Mouse (Mus musculus) large intestine, adult 2 months (tissue): ENCODE measurements around the gene Mvk. TPM values are rescaled to one million over a fixed set of nuclear protein-coding genes. Genes with fewer than 3 reads are reported as not detected.

Experiments
- DNase-seq: peaks from one replicate; pipeline ENCODE4 v3.0.0-alpha.2; 2012; ENCODE audit warnings: low read depth, low spot score
- WGBS: fragments of 180-500 bp; shearing (Covaris S2); methylation state at CpG from one replicate; pipeline ENCODE4 v1.1.7; 2018; 5-methylcytosine and 5-hydroxymethylcytosine counted together
- polyA plus RNA-seq: library from polyadenylated mRNA; depleted of rRNA; stranded (reverse); fragments of >200 nt; gene quantifications from 2 replicates; pipeline ENCODE4 v1.2.3, GENCODE M21; 2012

The Mvk gene
- polyA plus RNA-seq, 1 experiment = 42.3 TPM

GRCm38 (mm10) chr5:114449011-114449410 is 4.9 kb downstream of the Mvk start:
- peak; percentile 46 for DNase-seq
- WGBS = 36% methylated on average over 4 of the region's 4 CpGs

- WGBS = 83% methylated on average over 9 of the region's 9 CpGs
- no peak for DNase-seq
These were observed 12.2 kb downstream of the Mvk start for GRCm38 (mm10) chr5:114456287-114456686.

- 75% methylated on average over 16 of the region's 16 CpGs for WGBS
- no peak for DNase-seq
These were observed 13.0 kb downstream of the Mvk start for GRCm38 (mm10) chr5:114456995-114457605.

DNA sequence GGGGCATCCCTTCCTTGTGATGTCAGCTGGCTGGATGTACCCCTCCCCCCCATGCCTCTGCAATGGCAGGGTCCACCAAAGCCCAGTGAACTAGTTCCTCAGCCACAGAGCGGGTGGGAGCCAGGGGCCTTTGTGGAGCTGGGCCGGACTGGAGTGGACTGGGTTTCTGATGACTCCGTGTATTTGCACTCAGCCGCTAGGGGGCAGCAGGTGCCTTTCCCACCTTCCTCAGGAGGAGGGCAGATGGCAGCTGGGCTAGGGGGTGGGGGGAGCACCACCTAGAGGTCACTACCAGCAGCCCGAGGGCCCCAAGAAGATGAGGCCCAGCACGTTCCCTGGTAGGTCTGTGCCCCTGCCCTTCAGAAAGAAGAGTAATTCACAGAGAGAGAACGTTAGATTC is 17.2 kb downstream of the Mvk start:
- 12% methylated on average over 7 of the region's 7 CpGs for WGBS
- peak; percentile 40 for DNase-seq

DNA sequence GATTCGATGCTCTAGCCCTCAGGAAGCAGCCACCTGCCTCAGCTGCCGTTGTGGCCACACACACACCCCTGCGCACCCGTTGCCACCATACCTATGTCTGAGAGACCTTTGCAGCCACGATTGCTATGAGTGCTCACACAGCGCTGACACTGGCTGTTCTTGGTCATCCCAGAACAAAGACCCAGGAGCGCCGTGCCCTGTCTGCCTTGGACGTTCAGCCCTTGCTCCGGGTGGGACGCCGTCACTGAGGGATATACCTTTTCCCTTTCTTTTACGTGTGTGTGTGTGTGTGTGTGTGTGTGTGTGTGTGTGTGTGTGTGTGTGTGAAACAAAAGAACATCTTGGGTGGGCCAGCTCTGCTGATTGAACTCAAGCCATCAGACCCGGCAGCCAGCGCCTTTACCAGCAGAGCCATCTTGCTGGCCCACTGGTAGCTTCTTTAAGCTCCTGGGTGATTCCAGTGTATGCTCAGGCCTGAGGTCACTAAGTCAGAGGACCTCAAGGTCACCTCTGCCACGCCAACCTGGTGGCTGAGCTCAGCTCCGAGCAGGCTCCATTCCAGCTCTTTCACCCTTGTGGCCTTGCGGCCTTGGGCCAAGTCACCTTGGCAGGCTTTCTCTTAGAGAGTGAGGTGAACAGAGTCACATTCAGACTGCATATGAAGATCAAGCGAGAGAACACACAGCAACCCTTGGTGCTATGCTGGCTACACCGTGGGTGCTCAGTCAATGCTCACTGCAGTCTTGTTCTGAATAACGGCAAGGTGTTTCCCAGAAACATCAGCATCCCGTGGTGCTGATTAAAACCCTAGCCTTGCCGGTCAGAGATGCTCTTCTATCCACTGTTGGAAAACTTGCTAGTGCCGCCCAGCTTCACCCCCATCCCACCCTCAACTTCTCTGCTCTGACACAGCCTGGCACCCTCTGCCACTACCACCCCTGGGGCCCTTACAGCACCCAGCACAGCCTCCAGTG is 18.3 kb downstream of the Mvk start:
- 82% methylated on average over 24 of the region's 24 CpGs for WGBS
- DNase-seq = no peak

GRCm38 (mm10) chr5:114464561-114464960 is 20.5 kb downstream of the Mvk start:
- no peak for DNase-seq
- 74% methylated on average over 2 of the region's 2 CpGs for WGBS

GRCm38 (mm10) chr5:114465641-114466040 is 21.6 kb downstream of the Mvk start:
- no peak for DNase-seq
- 66% methylated on average over 7 of the region's 7 CpGs for WGBS

DNA sequence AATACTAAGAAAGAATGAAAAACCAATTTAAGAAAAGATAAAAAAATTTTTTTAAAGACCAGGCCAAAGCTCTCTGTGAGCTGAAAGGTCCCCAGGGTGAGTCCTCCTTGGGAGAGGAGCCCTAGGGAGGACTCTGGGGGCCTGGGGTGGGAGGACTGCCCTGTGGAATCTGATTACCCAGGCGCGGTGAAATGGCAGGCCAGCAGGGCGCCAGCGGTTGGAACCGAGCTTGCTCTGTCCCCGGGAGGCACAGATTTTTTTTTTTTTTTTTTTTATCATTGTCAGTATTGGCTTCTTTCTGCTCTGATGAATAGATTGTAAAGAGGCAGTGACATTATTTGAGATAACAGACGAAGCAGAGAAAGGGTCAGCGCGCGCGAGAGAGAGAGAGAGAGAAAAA is 22.9 kb downstream of the Mvk start:
- WGBS = 17% methylated on average over 11 of the region's 11 CpGs
- no peak for DNase-seq

- 7% methylated on average over 13 of the region's 13 CpGs for WGBS
- no peak for DNase-seq
These were observed 23.4 kb downstream of the Mvk start for GRCm38 (mm10) chr5:114467430-114467829.

DNA sequence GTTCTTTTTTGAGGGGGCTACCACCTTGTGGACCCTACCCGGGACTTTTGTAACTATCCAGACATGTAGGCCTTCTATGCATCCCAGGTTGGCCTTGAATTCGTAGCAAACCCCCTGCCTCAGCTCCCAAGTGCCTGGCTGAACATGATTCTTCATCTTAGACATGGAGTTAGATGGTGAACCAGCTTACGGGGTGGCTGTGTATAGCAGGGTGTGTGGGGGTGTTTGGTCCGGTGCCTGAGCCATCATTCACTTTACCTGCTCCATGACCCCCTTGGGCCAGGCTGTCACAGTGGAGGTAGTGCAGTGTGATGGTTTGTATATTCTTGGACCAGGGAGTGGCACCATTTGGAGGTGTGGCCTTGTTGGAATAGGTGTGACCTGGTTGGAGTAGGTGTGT is 23.9 kb downstream of the Mvk start:
- DNase-seq = no peak
- WGBS = 67% methylated on average over 4 of the region's 4 CpGs

GRCm38 (mm10) chr5:114470359-114470758 is 26.3 kb downstream of the Mvk start:
- 59% methylated on average over 3 of the region's 3 CpGs for WGBS
- no peak for DNase-seq

- WGBS = 54% methylated on average over 35 of the region's 35 CpGs
- no peak for DNase-seq
These were observed 30.8 kb downstream of the Mvk start for GRCm38 (mm10) chr5:114474741-114475491.

DNA sequence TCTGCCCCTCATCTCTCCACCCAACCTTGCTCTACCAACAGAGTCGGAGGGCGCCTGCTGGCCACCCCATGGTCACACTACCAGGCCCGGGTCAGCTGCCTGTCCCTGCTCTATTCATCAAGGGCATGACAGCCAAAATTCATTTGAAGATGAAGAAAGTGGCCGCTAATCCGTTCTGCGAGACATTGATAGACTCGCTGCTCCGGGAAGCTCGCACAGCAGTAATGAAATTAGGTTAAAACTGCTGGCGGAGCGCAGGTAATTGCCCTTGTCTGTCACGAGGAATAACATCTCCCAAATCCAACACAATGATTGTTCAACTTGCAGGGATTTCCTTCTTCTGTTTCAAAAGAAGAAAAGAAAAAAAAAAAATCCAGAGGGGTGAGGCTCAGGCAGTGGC is 34.2 kb downstream of the Mvk start:
- WGBS = 88% methylated on average over 12 of the region's 12 CpGs
- DNase-seq = no peak

DNA sequence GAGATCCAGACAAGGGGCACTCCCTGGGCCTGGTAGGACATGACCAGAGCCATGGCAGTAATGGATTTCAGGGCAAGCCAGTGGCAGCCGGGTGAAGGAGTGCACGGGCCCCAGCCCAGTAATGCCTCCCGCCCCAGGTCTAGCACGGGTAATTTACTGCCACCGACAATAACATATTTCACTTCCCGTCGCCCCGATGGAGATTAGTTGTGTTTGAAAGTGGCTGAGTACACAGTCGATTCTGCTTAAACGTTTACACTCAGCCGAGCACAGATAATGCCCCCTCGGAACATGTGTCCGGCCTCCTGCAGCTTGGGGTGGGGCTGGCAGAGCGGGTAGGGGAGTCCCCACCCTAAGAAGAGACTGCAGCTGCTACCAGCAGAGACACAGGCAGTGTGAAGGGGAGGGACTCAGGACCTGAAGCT is 38.5 kb downstream of the Mvk start:
- 3% methylated on average over 14 of the region's 14 CpGs for WGBS
- DNase-seq = no peak

- 71% methylated on average over 14 of the region's 14 CpGs for WGBS
- DNase-seq = no peak
These were observed 41.6 kb downstream of the Mvk start for GRCm38 (mm10) chr5:114485685-114486084.

DNA sequence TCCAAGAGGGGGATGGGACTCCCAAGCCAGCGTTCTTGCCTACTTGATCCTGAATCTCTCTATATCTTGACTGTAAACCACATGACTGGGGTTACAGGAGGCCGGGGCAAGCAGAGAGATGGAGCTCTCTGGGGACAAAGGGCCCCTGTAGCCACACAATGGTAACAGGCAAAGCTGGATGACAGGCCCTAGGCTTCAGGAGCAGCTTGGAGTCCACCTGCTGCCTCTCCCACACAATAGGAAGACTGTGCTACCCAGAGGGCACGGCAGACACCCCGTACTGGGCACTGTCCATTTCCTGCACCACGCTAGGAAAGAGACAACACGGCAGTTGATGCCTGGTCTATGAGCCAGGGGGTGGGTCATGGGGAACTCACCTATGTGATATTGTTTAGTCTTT is 45.5 kb downstream of the Mvk start:
- no peak for DNase-seq
- WGBS = 70% methylated on average over 6 of the region's 6 CpGs

GRCm38 (mm10) chr5:114490241-114490640 is 46.2 kb downstream of the Mvk start:
- no peak for DNase-seq
- WGBS = 93% methylated on average over 8 of the region's 8 CpGs

GRCm38 (mm10) chr5:114494761-114495160 is 50.7 kb downstream of the Mvk start:
- DNase-seq = no peak
- WGBS = 21% methylated on average over 1 of the region's 1 CpGs

DNA sequence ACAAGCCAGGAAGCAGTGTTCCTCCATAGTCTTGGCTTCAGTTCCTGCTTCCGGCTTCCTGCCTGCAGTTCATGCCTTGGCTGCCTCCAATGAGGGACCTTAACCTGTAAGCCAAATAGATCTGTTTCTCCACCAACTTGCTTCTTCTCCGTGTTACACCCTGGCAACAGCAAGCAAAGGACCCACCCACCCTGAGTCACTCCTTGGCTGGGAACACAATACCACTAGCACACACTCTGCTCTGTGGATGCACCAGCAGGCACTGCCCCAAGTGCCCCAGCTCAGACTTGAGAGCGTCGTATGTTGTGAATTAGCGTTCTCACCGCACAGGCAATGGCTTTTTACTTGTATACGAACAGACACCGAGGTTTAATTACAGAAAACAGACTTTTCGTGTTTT is 57.2 kb downstream of the Mvk start:
- no peak for DNase-seq
- WGBS = 56% methylated on average over 9 of the region's 9 CpGs

- DNase-seq = no peak
- WGBS = 42% methylated on average over 6 of the region's 6 CpGs
These were observed 60.8 kb downstream of the Mvk start for GRCm38 (mm10) chr5:114504826-114505225.
